Mouse (Mus musculus): ENCODE data around the gene Mrgprd.

Gene Mrgprd

DNA sequence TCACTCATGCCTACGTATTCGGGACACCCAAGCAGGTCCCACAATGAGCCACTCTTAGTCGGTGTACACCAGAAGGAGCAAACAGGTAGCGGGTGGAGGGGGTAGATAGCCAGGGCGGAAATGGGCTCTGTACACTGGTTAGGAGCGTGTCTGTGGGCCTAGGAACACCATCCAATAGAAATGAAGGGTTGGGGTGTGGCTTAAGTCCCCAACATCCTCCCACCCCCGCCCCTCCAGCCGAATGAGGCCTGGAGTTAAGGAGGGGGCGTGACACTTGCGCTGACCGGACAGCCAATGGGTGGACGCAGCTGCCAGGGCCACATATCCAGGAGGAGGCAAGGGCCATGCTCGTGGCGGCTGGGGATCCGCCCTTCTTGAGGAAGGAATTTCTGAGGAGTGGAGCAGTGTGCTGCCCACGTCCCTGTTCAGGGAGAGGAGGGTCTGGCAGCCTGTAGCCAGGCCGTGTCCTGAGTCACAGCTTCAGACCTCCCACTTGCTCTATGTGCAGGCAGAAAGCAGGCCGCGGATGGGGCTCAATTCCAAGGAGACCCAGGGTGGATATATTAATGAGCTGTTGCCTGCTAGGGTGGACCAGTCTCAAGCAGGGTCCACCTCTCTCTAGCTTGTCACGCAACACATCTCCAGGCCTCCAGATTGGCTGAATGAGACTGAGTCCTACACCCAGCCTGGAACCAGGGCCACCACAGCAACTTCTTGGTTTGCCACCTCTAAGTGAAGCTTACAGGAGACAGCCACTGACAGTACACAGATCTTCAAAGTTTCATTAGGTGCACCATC, 11.9 kb upstream of the Mrgprd start:
- no peak for DNase-seq (ENCODE audit: low spot score in 2 of 2)

DNA sequence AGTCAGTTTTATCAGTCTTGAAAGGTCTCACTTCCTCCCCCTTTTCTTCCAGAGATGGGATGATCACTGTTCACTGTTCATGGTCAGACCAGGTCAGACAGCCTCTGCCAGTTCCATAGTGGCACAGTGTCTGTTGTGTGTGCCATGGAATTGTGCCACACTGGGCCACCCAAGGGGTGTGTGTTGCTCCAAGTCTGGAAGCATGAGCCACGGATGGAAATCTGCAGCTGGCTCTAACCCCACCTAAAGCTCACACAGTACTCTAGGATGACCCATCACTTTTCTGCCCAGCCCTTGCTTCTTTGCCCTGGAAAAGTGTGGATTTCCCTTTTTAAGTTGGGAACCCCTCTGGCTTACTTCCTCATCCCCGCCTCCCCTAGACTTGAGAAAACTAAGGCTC, 10.5 kb upstream of the Mrgprd start:
- DNase-seq (ENCODE audit: low spot score in 2 of 2): no peak

DNA sequence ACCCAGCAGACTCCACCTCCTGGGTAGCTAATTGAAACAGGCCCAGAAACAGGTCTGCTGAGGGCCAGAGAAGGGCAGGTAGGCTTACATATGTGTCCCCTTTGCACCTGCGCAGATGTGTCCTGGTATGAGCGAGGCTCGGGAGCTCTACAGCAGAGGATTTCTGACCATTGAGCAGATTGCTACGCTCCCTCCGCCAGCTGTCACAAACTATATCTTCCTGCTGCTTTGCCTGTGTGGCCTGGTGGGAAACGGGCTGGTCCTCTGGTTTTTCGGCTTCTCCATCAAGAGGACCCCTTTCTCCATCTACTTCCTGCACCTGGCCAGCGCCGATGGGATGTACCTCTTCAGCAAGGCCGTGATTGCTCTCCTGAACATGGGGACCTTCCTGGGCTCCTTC, 7.0 kb upstream of the Mrgprd start:
- no peak for DNase-seq (ENCODE audit: low spot score in 2 of 2)

GRCm38 (mm10) chr7:145308061-145308675, 6.5 kb upstream of the Mrgprd start:
- DNase-seq (ENCODE audit: low spot score in 2 of 2): no peak

DNA sequence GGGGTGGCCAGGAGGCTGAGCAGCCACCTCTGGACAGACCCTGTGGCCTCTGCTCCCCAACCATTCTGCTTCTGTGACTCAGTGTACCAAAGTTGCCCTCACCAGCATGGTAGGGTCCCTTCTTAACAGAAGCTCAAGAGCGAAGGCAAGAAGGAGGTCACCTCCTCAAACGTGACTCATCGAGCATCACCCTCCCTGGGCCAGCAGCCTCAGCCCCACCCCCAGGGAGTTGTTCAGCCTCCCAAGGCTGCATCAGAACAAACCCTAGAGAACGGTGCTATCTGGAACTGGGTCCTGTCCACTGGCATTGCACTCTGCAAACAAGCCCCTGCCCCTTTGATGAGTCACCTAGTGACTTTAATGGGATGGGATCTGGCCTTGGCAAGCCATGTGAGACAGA, 5.8 kb upstream of the Mrgprd start:
- DNase-seq (ENCODE audit: low spot score in 2 of 2): no peak

DNA sequence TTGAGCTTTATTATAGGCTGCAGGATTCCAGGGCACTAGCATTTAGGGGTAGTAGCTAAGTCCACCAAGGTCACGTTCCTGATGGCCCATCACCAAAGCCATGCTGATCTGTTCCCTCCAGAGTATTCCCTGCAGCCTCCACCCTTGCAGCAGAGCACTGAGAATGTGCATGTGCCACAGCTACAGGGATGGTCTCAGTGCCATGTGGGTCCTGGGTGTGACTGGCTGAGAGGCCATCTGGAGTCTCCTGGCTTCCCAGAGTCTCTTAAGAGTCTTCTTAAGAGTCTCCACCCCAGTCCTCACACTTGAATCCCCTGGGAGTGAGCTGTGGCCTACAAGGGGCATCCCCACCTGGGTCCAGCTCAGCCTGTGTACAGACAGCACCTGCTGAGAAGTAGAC, 4.8 kb upstream of the Mrgprd start:
- no peak for DNase-seq (ENCODE audit: low spot score in 2 of 2)

DNA sequence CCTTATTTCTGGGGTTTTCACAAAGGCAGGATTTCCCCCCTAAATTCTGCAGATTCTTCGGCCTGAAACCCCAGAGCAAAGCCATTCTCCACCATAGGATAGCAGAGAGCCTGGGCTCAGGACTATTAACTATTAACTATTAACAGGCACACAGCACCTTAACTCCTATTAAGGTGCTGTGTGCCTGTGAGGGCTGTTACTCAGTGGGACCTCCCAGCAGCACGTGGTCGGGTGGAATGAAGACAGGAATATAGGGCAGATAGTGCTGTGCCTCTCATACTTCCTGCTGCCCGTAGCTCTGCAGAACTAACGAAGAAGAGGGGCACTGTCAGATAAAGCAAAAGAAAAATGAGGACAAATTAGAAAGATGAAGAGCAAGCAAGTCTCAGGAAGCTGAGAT, 4.1 kb upstream of the Mrgprd start:
- no peak for DNase-seq (ENCODE audit: low spot score in 2 of 2)

DNA sequence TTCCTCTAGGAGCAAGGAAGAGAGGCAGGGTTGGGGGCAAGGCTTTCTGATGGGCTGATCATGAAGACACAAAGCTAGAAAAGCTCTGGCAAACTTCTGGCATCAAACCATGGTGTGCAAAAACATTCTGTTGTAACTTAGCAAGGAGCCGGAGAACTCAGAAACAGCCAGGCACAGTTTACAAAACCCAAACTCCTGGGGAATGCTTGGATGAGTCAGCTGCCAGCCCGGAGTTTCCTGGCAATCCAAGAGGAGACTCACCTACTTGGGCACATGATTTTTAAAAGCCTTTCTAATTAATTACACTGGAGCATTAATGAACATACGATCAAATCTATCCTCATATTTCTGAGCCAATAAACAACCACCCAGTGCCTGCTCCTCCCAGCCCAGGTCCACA, 2.5 kb upstream of the Mrgprd start:
- DNase-seq (ENCODE audit: low spot score in 2 of 2): no peak

DNA sequence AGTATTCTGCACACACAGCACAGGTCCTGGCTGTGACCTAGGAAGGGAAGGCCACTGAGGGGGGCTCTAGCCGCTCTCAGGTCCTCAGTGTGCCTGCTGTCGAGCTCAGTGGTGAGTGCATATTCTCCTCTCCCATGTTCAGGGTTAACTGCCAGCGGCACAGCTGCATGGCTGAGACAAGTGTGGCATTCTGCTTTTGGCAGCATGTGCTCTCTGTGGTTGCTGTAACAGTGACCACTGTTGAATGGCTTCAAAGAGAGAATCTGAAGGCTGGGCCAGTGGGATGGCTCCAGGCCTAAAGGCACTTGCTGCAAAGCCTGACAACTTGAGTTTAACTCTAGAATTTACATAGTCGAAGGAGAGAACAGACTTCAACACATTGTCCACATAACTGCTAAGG, 2.9 kb downstream of the Mrgprd start:
- DNase-seq (ENCODE audit: low spot score in 2 of 2): no peak

GRCm38 (mm10) chr7:145319481-145319880, 4.8 kb downstream of the Mrgprd start:
- DNase-seq (ENCODE audit: low spot score in 2 of 2): no peak

DNA sequence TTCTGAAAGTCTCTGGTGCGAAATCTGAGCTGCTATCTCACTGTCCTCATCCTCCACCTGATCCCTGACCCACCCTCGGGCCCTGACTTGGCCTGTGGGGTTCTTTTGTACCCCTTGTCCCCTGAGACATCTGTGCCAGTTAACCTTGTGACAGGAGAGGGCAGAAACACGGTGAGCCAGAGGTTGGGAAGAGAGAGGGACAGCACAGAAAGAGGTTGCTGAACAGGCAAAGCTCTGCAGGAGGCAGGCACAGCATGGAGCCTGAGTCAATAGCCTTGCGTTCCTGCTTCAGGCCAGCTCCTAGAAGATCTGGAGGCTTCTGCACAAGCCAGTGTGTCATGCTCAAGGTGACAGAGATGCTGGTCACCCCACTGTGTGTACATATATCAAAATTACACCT, 9.0 kb downstream of the Mrgprd start:
- no peak for DNase-seq (ENCODE audit: low spot score in 2 of 2)

DNA sequence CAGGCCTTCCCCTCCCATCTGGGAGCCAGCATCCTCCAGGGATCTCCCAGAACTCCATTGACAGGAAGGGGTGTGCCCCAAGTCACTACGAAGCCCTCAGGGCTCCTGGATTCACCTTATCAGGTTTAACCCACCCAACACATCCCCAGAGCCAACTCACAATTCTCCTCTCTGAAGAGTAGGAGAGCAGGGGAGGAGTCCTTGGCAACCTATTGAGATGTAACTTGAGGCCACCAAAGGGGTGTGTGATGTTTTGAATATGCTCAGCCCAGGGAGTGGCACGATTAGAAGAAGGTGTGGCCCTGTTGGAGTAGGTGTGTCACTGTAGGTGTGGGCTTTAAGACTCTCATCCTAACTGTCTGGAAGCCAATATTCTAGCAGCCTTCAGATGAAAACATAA, 11.1 kb downstream of the Mrgprd start:
- DNase-seq (ENCODE audit: low spot score in 2 of 2): no peak

GRCm38 (mm10) chr7:145329982-145330381, 15.3 kb downstream of the Mrgprd start:
- no peak for DNase-seq (ENCODE audit: low spot score in 2 of 2)

- DNase-seq (ENCODE audit: low spot score in 2 of 2): no peak
These were observed 16.0 kb downstream of the Mrgprd start for GRCm38 (mm10) chr7:145330641-145331040.

DNA sequence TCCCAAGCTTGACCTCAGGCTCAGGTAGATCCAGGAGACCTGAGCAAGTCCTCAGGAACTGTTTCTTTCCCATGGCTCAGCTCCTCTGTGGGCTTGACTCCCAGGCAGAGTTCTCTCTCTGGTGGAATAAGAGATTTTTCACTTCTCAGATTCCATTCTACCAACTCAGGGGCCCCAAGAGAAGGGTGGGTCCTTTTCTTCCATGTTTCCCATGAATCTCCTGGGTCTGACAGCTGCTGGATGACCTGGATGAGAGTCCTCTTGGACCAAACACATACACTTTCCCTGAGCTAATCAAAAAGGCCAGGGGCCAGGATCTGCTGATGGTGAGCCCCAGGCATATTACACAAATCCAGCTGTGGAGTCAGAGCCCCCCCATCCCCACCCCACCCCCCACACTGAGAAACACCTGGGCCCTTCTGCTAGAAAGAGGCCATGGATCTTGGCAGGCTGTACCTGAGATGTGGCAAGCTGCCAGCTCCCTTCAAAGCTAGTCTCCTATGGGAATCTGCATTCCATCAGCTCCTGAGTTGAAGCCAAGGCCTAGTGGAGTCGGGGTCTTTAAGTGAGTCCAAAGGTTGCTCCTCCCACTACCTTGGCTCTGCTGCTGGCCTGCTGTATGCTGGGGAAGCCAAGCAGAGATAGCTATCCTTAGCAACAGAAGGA, 17.9 kb downstream of the Mrgprd start:
- DNase-seq (ENCODE audit: low spot score in 2 of 2): no peak

DNA sequence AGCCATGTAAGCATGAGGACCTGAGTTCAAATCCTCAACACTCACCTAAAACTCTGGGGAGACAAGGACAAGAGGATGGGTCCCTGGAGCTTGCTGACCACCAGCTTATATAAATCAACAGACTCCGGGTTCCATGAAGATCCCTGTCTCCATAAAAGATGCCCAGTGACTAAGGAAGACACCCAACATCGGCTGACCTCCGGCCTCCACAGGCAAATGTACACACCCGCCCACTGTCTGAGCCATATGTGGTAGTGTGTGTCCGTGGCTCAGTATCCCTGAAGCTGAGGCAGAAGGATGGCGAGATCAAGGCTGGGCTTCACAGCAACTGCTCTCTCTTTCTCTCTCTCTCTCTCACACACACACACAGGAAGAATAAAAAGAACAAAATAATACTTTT, 19.3 kb downstream of the Mrgprd start:
- no peak for DNase-seq (ENCODE audit: low spot score in 2 of 2)

GRCm38 (mm10) chr7:145334428-145335027, 19.9 kb downstream of the Mrgprd start:
- no peak for DNase-seq (ENCODE audit: low spot score in 2 of 2)

DNA sequence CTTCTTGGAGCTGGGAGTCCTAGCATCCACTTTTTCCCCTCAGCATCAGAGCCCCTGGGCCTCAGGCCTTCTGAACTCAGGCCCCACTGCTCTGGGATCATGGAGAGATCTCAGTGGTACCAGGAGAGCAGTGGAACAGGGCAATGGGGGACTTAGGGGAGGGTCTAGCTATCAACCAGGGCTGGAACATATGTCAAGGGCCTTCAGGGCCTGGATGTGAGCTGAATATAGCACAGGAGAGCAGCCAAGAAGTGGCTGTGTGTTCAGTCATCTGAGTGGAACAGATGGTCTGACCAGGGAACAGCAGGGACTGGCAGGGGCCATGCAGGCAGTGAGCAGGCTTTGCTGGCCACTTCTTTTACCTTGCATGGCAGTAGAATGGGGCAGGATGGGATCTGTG, 20.6 kb downstream of the Mrgprd start:
- DNase-seq (ENCODE audit: low spot score in 2 of 2): no peak

GRCm38 (mm10) chr7:145335616-145336332, 21.1 kb downstream of the Mrgprd start:
- no peak for DNase-seq (ENCODE audit: low spot score in 2 of 2)

GRCm38 (mm10) chr7:145337889-145338288, 23.3 kb downstream of the Mrgprd start:
- DNase-seq (ENCODE audit: low spot score in 2 of 2): no peak

DNA sequence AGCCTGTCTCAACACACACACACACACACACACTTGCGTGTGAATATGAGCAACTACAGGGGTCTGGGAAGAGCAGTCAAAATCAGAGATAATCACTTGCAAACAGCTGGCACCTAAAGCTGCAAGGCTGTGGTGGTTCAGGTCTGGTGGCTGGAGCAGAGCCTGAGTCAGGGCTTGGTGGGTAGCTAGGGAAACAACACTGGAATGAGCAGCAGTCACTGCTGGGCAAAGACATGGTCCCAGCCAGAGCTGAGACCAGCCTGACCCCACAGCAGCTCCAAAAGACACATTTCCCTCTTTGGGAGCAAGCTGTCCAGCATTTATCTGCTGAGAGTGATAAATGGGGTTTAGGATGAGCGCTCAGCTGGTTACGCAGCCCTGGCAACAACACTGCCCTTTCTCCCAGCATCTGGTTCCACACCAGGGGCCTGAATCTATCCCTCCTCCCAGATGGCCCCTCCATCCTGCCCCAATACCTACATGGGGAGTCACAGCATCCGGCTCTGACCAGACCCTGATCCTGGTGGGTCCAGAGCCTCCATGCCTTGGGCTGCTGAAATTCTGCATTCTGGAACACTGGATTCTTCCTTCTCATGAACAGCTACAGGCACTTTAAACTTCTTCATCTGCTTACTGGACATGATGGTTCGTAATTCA, 25.7 kb downstream of the Mrgprd start:
- no peak for DNase-seq (ENCODE audit: low spot score in 2 of 2)
